Mouse (Mus musculus): ENCODE measurements around the gene Gm8127. TPM values are rescaled to one million over a fixed set of nuclear protein-coding genes. Genes with fewer than 3 reads are reported as not detected.
"Not testable (repeated sequence)": the region's sequence is repeated elsewhere in the genome, so short reads cannot be mapped to it uniquely, and the experiment has no call there.

Gm8127 gene
- polyA plus RNA-seq (2012; ENCODE audit: insufficient read depth, insufficient read length, missing spikeins) = not detected in 2 replicates

GRCm38 (mm10) chr14:43293503-43293902, at the start of gene Gm8127:
Gene Gm8127 (minus strand): TSS chr14:43293832.
- not testable (repeated sequence) for H3K4me3 ChIP-seq (ENCODE audit: insufficient read depth, low read depth, low read length); H3K27ac ChIP-seq (replicated peaks; ENCODE audit: low read depth, low read length); H3K4me1 ChIP-seq (ENCODE audit: control insufficient read depth, insufficient read depth, insufficient read length, low read length)

GRCm38 (mm10) chr14:43337646-43338045, 44.0 kb upstream of the Gm8127 start:
- H3K4me3 ChIP-seq (ENCODE audit: insufficient read depth, low read depth, low read length); H3K4me1 ChIP-seq (ENCODE audit: control insufficient read depth, insufficient read depth, insufficient read length, low read length); H3K27ac ChIP-seq (replicated peaks; ENCODE audit: low read depth, low read length): not testable (repeated sequence)

GRCm38 (mm10) chr14:43331362-43331880, 37.8 kb upstream of the Gm8127 start:
- not testable (repeated sequence) for H3K27ac ChIP-seq (replicated peaks; ENCODE audit: low read depth, low read length); H3K4me1 ChIP-seq (ENCODE audit: control insufficient read depth, insufficient read depth, insufficient read length, low read length); H3K4me3 ChIP-seq (ENCODE audit: insufficient read depth, low read depth, low read length)

- H3K27ac ChIP-seq (replicated peaks; ENCODE audit: low read depth, low read length); H3K4me3 ChIP-seq (ENCODE audit: insufficient read depth, low read depth, low read length); H3K4me1 ChIP-seq (ENCODE audit: control insufficient read depth, insufficient read depth, insufficient read length, low read length): not testable (repeated sequence)
These were observed 35.0 kb upstream of the Gm8127 start for GRCm38 (mm10) chr14:43328603-43329002.

- not testable (repeated sequence) for H3K27ac ChIP-seq (replicated peaks; ENCODE audit: low read depth, low read length); H3K4me3 ChIP-seq (ENCODE audit: insufficient read depth, low read depth, low read length); H3K4me1 ChIP-seq (ENCODE audit: control insufficient read depth, insufficient read depth, insufficient read length, low read length)
These were observed 25.9 kb upstream of the Gm8127 start for GRCm38 (mm10) chr14:43319516-43319915.

GRCm38 (mm10) chr14:43278681-43279080, 15.0 kb downstream of the Gm8127 start:
- not testable (repeated sequence) for H3K4me3 ChIP-seq (ENCODE audit: insufficient read depth, low read depth, low read length); H3K27ac ChIP-seq (replicated peaks; ENCODE audit: low read depth, low read length); H3K4me1 ChIP-seq (ENCODE audit: control insufficient read depth, insufficient read depth, insufficient read length, low read length)

- H3K27ac ChIP-seq (replicated peaks; ENCODE audit: low read depth, low read length); H3K4me1 ChIP-seq (ENCODE audit: control insufficient read depth, insufficient read depth, insufficient read length, low read length); H3K4me3 ChIP-seq (ENCODE audit: insufficient read depth, low read depth, low read length): not testable (repeated sequence)
These were observed 15.5 kb downstream of the Gm8127 start for GRCm38 (mm10) chr14:43278146-43278545.

- not testable (repeated sequence) for H3K27ac ChIP-seq (replicated peaks; ENCODE audit: low read depth, low read length); H3K4me1 ChIP-seq (ENCODE audit: control insufficient read depth, insufficient read depth, insufficient read length, low read length); H3K4me3 ChIP-seq (ENCODE audit: insufficient read depth, low read depth, low read length)
These were observed 16.2 kb downstream of the Gm8127 start for GRCm38 (mm10) chr14:43277468-43277867.

GRCm38 (mm10) chr14:43275752-43276151, 17.9 kb downstream of the Gm8127 start:
- H3K4me3 ChIP-seq (ENCODE audit: insufficient read depth, low read depth, low read length); H3K27ac ChIP-seq (replicated peaks; ENCODE audit: low read depth, low read length); H3K4me1 ChIP-seq (ENCODE audit: control insufficient read depth, insufficient read depth, insufficient read length, low read length): not testable (repeated sequence)

GRCm38 (mm10) chr14:43274986-43275511, 18.6 kb downstream of the Gm8127 start, which contains the start of gene Gm9732:
Gene Gm9732 (plus strand): TSS chr14:43275036.
- not testable (repeated sequence) for H3K4me3 ChIP-seq (ENCODE audit: insufficient read depth, low read depth, low read length); H3K27ac ChIP-seq (replicated peaks; ENCODE audit: low read depth, low read length); H3K4me1 ChIP-seq (ENCODE audit: control insufficient read depth, insufficient read depth, insufficient read length, low read length)

GRCm38 (mm10) chr14:43273161-43273560, 20.5 kb downstream of the Gm8127 start:
- H3K4me3 ChIP-seq (ENCODE audit: insufficient read depth, low read depth, low read length); H3K4me1 ChIP-seq (ENCODE audit: control insufficient read depth, insufficient read depth, insufficient read length, low read length); H3K27ac ChIP-seq (replicated peaks; ENCODE audit: low read depth, low read length): not testable (repeated sequence)

- H3K4me1 ChIP-seq (ENCODE audit: control insufficient read depth, insufficient read depth, insufficient read length, low read length) = not testable (repeated sequence)
These were observed 24.4 kb downstream of the Gm8127 start for GRCm38 (mm10) chr14:43269211-43269610.

GRCm38 (mm10) chr14:43268521-43269084, 25.0 kb downstream of the Gm8127 start:
- not testable (repeated sequence) for H3K27ac ChIP-seq (replicated peaks; ENCODE audit: low read depth, low read length); H3K4me1 ChIP-seq (ENCODE audit: control insufficient read depth, insufficient read depth, insufficient read length, low read length); H3K4me3 ChIP-seq (ENCODE audit: insufficient read depth, low read depth, low read length)

More at GRCm38 (mm10) chr14:43269211-43269610, 24.4 kb downstream of the Gm8127 start:
- H3K4me3 ChIP-seq (ENCODE audit: insufficient read depth, low read depth, low read length); H3K27ac ChIP-seq (replicated peaks; ENCODE audit: low read depth, low read length): not testable (repeated sequence)

- H3K4me3 ChIP-seq (ENCODE audit: insufficient read depth, low read depth, low read length) = not testable (repeated sequence)
These were observed 30.2 kb downstream of the Gm8127 start for GRCm38 (mm10) chr14:43263421-43263820.

GRCm38 (mm10) chr14:43258349-43258748, 35.3 kb downstream of the Gm8127 start, which contains the start of gene Gm8126:
Gene Gm8126 (plus strand): TSS chr14:43258649.
- not testable (repeated sequence) for H3K4me1 ChIP-seq (ENCODE audit: control insufficient read depth, insufficient read depth, insufficient read length, low read length); H3K27ac ChIP-seq (replicated peaks; ENCODE audit: low read depth, low read length); H3K4me3 ChIP-seq (ENCODE audit: insufficient read depth, low read depth, low read length)

More at GRCm38 (mm10) chr14:43263421-43263820, 30.2 kb downstream of the Gm8127 start:
- not testable (repeated sequence) for H3K4me1 ChIP-seq (ENCODE audit: control insufficient read depth, insufficient read depth, insufficient read length, low read length); H3K27ac ChIP-seq (replicated peaks; ENCODE audit: low read depth, low read length)

GRCm38 (mm10) chr14:43256511-43256910, 37.1 kb downstream of the Gm8127 start:
- not testable (repeated sequence) for H3K4me1 ChIP-seq (ENCODE audit: control insufficient read depth, insufficient read depth, insufficient read length, low read length); H3K27ac ChIP-seq (replicated peaks; ENCODE audit: low read depth, low read length); H3K4me3 ChIP-seq (ENCODE audit: insufficient read depth, low read depth, low read length)

Data from brown adipose tissue, adult 24 weeks (tissue).